Mouse (Mus musculus): Measurements from ENCODE around the gene Pus1. TPM values are rescaled to one million over a fixed set of nuclear protein-coding genes. Genes with fewer than 3 reads are reported as not detected.

The Pus1 gene
- total RNA-seq (2021) = 10 to 100 TPM; 10.7 to 11.4 TPM
- long read RNA-seq, experiment 1, transcript Pus1-202 (6 exons, 1,814 nt) = major isoform, 8 of 10 reads
- long read RNA-seq, experiment 1, partial matches to known transcripts = 1 of 10 reads
- long read RNA-seq, experiment 1, other reads (novel, unspliced or antisense) = 1 of 10 reads
- long read RNA-seq, experiment 2, partial matches to known transcripts = 1 of 9 reads
- long read RNA-seq, experiment 2, other reads (novel, unspliced or antisense) = 2 of 9 reads

DNA sequence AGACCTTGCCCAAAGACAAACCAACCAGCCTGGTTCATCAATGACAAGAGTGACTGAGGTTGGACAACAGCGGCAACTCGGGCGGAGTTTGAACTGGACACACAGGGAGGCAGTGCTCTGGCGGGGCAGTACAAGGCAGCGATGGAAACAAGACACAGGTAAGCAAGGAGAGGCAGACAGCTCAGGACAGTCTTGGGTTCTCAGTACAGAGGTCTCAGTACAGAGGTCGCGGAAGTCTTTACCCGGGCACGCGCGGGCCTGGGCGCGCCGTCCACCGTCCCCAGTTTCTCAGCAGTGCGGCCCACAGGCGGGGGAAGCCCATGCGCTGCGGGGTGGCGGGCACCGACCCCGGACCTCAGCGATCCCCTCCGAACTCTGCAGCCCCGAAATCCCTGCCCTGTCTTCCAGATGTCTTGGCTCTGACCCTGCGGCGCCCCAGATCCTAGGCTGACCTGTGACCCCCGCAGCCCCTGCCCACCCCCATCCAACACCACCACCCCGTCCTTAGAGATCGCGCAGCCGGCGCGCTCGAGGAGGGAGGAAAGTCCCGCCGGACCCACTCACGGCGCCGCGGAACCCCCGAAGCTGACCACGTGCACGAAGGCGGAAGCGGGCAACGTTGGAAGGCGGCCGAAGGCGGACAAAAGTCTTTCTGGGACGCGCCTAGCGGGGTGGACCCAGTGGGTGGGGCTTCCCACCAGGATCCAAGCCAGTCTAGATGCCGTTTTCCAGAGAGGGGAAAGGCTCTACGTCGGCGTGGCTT is at the start of gene Pus1:
Gene Pus1, minus strand, starts transcription at position 662 of the 763 bp plus-strand sequence.
- DNase-seq (ENCODE audit: low spot score) = peak; percentile 95

- DNase-seq (ENCODE audit: low spot score) = no peak
Observed at GRCm38 (mm10) chr5:110827576-110827975, 47.1 kb upstream of the Pus1 start.

DNA sequence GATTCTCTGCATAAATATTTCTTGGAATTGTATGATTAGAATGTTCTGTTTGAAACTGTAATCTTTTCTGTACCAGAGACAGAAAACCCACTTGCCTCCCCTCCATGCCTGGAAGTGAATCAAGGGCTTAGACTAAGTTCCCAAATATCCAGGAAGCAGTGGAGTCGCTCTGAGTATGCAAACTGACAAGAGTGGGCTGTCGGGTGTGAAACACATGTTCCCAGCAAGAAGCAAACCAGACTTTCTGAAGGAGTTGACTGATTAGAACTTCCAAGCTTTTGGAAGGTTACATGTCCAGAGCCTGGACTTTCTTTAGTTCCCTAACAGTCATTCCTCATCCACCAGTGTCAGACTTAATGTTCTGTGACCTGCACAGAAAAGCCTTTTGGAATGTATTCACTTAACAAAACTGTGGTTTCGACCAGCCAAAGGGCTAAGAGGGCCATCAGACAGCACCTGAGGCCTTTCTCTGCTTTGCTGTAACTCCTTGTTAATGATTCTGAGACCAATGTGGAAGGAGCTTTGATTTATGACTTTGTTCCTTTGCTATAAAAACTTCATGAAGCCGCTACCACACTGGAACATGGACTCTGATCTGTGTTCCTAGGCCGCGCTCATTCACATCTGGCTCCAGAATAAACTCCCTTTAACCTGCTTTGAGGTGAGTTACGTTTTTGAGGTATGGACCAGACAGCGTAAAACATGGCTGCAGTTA is 46.5 kb upstream of the Pus1 start:
- no peak for DNase-seq (ENCODE audit: low spot score)

DNA sequence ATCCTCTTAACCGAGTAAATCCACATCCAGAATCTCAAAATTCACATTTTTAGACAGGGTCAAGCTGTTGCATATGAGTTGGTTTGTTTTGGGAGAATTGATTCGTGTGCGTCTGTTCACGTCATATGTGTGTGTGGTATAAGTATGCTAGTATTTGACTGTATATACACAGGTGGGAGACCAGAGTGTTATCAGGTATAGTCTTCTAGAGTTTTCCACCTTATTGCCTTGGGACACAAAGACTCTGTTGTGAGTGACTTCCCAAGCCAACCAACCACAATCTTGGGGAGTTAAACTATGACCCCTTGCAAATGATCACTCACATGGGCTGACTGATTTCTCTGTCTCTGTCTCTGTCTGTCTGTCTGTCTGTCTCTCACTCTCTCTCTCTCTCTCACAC is 44.0 kb upstream of the Pus1 start:
- no peak for DNase-seq (ENCODE audit: low spot score)

DNA sequence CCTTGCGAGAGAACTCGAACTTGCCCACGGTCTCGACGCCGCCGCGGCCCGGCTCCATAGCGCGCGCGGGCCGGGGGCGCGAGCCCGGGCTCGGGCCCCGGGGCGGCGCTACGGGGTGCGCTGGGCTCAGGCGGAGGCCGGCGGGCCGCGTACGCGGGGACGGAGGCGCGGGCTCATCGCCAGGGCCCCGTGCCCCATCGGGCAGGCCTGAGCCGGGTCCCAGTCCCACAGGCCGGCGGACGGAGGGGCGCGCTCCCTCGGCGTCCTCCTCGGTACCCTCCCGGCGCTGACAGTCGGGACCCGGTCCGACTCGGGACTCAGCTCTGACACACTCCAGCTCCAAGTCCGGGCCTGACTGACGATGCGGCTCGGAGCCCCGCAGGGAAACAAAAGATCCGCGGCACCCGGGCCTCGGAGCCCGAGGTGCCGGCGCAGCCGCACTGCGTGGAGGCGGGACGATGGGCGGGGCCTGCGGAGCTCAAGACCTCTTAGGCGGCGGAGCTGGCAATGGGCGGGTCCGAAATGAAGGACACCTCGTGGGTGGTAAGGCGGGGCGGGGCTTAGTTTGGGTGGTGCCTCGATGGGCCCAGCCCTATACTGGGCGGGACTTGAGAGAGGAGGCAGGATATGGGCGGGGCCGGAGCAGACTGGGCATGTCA is 29.3 kb upstream of the Pus1 start, which contains the start of gene Ulk1:
Gene Ulk1, minus strand, starts transcription at position 431 of the 659 bp plus-strand sequence.
- peak; percentile 100 for DNase-seq (ENCODE audit: low spot score)

GRCm38 (mm10) chr5:110808821-110809666 is 28.6 kb upstream of the Pus1 start:
- peak; percentile 27 for DNase-seq (ENCODE audit: low spot score)

DNA sequence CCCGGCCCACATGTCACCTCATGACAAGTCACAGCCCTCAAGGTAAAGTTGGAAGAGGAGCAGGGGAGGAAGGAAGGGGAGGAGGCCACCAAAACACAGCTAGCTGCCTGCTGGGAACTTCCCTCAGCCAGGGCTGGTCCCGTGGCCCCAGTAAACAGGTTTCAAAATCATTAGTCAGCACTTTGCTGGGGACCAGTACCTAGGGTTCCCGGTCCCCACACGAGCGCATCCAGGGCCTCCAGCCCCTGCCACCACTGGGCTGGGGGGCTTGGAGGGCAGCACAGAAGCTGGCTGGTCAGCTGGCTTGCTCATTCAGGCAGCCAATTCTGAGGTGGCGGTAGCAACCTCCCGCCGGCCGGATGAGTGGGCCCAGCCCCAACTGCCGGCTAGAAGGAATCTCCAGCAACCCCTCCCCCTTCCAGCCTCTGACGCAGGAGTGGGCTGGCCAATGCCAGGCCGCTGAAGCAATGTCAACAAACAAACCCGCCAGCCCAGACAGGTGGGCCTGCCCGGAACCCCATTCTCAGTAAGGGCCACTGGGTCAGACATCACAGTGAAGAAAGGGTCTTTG is 27.7 kb upstream of the Pus1 start:
- DNase-seq (ENCODE audit: low spot score) = peak; percentile 92

- no peak for DNase-seq (ENCODE audit: low spot score)
Observed at GRCm38 (mm10) chr5:110807453-110807852, 27.0 kb upstream of the Pus1 start.

- peak; percentile 44 for DNase-seq (ENCODE audit: low spot score)
Observed at GRCm38 (mm10) chr5:110806676-110807075, 26.2 kb upstream of the Pus1 start.

DNA sequence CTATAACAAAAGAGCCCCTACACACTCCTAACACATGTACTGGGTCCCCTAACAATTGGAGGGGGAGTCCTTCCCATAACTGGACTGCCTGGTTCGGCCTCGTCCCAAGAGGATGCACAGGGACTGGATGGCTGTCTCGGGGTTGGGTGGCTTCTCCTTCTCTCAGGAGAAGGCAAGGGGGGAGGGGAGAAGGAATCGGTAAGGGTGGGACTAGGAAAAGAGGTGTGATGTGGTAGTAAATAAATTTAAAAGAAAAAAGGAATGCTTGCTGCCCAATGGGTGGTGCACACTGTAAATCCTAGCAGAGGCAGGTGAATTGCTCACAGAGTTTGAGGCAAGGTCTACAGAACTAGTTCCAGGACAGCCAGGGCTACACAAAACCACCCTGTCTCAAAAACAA is 25.7 kb upstream of the Pus1 start:
- no peak for DNase-seq (ENCODE audit: low spot score)

DNA sequence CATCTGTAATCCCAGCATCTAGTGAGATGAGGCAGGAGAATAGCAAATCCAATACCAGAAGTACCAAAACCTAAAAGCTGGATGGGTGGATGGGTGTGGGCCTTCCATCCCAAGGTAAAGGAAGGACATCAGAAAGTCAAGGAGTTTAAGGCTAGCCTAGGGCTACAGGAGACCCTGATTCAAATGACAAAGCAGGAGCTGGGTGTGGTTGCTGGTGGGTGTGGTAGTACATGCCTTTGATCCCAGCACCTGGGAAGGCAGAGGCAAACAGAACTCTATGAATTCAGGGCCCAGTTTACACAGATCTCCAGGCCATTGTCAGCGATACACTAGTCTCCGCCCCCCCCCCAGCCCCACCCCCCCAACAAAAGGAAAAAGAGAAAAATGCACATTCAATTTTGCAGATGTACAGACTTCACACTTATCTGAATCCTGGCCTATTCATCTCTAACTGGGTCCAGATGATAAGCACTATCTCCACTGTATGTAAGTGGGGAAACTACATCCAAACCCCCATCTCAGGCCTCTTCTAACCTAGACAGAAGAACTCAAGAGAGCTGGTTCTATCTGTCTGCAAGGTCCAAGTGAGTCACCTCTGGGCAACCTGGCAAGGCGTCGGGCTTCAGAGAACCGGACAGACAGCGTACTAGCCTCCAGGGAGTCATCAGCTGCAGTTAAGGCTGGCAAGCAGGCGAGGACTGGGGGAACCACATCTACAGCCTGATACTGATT is 23.7 kb upstream of the Pus1 start:
- DNase-seq (ENCODE audit: low spot score) = no peak

DNA sequence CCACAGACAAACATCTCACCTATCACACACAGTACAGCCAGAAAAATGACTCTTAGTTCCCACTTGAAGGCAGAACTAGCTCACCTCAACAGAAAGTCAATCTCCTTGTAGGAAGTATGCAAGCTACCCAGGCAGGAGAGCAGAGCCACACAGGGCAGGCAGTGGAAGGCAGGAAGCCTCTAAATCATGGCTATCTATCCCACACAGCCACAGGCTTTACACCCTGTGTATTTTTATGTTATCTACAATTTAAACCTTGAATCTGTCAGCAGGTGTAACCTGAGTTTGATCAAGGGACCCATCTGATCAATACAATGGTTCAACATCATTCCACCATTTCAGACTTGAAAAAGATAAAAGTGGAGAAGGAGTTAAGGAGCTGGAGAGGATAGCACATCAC is 22.4 kb upstream of the Pus1 start:
- no peak for DNase-seq (ENCODE audit: low spot score)

GRCm38 (mm10) chr5:110802186-110802585 is 21.7 kb upstream of the Pus1 start:
- peak; percentile 48 for DNase-seq (ENCODE audit: low spot score)

DNA sequence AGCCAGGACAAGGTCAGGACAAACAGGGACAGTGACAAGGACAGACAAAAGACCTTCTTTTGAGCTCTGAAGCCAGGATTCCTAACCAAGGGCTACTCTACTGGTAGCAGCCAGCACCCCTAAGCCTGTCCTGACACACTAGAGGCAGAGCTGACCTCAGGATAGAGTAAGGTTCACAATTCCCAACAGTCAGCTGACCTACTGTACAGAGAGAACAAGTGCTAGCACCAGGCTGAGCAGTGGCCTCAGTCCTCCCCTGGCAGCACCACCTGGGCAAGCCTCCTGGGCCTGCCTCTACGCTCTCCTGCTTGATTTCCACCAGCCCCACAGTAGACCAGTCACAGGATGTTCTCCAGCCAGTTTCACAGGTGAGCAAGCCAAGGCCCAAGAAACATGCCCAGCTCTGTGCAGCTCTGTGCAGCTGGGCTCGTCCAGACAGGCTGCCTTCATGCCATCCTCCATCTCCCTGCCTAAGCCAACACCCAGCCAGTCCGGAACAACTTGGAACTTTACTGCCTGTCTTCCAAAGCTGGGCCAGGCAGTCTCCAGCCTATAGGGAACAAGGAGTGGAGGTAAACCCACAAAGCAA is 20.7 kb upstream of the Pus1 start:
- no peak for DNase-seq (ENCODE audit: low spot score)

DNA sequence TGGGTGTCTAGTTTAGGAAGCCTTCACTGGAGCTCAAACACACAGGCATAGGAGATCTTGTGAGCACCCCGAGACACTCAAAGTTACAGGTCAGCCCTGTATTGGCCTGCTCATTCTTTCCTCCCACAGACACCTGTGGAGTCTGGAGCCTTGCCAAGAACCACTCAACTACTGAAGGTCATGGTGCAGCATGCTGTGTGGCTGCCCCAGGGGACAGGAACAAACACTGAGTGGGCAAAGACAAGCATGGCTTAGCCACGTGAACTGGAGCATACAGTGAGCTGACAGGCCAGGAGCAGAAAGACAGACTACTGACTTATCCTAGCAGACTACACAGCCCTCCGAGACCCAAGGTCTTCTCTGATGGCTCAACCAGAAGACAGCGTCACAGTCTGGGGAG is 17.2 kb upstream of the Pus1 start:
- DNase-seq (ENCODE audit: low spot score) = no peak

GRCm38 (mm10) chr5:110794363-110794762 is 13.9 kb upstream of the Pus1 start:
- DNase-seq (ENCODE audit: low spot score) = no peak

DNA sequence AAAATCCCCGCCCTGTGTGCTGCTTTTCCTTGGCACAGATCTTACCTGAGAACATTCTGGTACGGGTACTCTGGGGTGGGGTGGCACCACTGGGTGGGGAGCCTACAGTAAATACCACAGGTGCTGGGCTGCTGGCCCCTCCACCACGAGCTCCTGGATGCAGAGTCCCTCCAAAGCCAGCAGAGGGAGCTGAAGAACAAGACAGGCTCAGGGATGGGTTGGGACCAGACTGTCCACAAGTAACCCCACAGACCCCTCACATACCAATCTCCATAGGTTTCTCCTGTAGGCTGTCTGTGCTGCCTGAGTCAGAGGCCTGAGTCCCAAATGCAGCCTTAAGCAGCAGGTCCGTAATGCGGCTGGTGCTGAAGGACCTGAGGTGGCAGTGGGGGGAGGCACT is 8.2 kb upstream of the Pus1 start:
- DNase-seq (ENCODE audit: low spot score) = peak; percentile 62

DNA sequence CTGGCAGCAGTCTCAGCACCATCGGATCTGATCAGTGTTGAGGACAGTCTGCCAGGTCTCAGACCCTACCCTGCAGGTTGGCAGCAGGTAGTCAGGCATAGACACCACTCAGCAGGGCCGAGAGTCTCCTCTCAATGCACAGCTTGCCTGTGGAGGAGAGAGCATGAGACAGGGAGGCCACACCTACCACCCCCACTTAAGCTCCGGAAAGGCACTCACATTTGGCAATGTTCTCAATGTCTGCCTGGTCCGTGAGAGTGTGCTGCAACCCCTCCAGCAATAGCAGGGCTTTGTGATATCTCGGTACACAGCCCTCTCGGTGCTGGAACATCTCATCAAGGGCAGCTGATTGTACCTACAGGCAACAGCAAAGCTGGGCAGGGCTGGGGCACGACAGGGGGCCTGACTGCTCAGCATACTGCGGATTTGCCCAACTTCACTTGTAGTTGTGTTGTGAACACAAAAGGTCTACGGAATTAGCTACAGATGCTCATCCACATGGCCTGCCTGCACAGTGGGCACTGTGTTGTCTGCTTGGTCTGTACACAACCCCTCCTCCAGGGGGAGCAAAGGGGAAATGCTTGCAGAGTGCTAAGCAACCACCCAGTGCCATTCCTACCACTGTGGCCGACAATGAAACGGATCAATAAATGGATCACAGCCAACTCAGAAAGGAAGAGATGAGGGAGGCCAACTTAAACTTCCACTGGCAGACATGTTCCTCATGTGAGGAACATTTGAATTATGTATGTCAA is 5.8 kb upstream of the Pus1 start:
- no peak for DNase-seq (ENCODE audit: low spot score)

DNA sequence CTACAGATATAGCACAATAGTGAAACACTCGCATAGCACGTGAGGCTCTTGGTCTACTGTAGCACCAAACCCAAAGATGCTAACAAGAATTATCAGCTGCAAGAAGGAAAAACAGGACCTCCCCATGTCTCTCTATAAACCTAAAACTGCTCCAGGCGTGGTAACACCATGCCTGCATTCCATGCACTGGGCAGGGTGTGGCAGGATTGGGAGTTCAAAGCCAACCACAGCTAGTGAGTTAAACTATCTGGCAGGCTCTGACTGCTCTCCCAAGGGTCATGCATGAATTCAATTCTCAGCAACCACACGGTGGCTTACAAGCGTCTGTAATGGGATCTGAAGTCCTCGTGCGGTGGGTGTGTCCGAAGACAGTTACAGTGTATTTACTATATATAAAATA is 2.7 kb upstream of the Pus1 start:
- DNase-seq (ENCODE audit: low spot score) = no peak
